Mouse (Mus musculus): Measurements from ENCODE around the gene Slc39a1.

The Slc39a1 gene

GRCm38 (mm10) chr3:90247960-90248745 lies at the start of gene Slc39a1:
Gene Slc39a1 (plus strand): TSS chr3:90248172.
- peak; percentile 95 for DNase-seq

- no peak for DNase-seq
These were observed 45.1 kb upstream of the Slc39a1 start for GRCm38 (mm10) chr3:90202884-90203283.

GRCm38 (mm10) chr3:90203619-90204018 lies 44.4 kb upstream of the Slc39a1 start:
- DNase-seq: no peak

- DNase-seq: no peak
These were observed 43.4 kb upstream of the Slc39a1 start for GRCm38 (mm10) chr3:90204582-90204981.

- no peak for DNase-seq
These were observed 39.3 kb upstream of the Slc39a1 start for GRCm38 (mm10) chr3:90208662-90209061.

GRCm38 (mm10) chr3:90209908-90210566 lies 37.9 kb upstream of the Slc39a1 start:
- no peak for DNase-seq

- DNase-seq: no peak
These were observed 36.2 kb upstream of the Slc39a1 start for GRCm38 (mm10) chr3:90211475-90212398.

- no peak for DNase-seq
These were observed 35.2 kb upstream of the Slc39a1 start for GRCm38 (mm10) chr3:90212723-90213122.

GRCm38 (mm10) chr3:90213377-90213866 lies 34.5 kb upstream of the Slc39a1 start, which contains the start of the genes Rps27 and Rab13:
Gene Rps27 (minus strand): TSS chr3:90213651.
Gene Rab13 (plus strand): TSS chr3:90213695.
- DNase-seq: peak; percentile 93

- no peak for DNase-seq
These were observed 33.9 kb upstream of the Slc39a1 start for GRCm38 (mm10) chr3:90213956-90214684.

- no peak for DNase-seq
These were observed 32.1 kb upstream of the Slc39a1 start for GRCm38 (mm10) chr3:90215825-90216380.

- peak; percentile 81 for DNase-seq
These were observed 27.9 kb upstream of the Slc39a1 start for GRCm38 (mm10) chr3:90220088-90220487.

GRCm38 (mm10) chr3:90220531-90220951 lies 27.4 kb upstream of the Slc39a1 start:
- no peak for DNase-seq

- no peak for DNase-seq
These were observed 26.8 kb upstream of the Slc39a1 start for GRCm38 (mm10) chr3:90221123-90221522.

- DNase-seq: no peak
These were observed 25.5 kb upstream of the Slc39a1 start for GRCm38 (mm10) chr3:90222455-90222854.

GRCm38 (mm10) chr3:90222941-90223340 lies 25.0 kb upstream of the Slc39a1 start:
- no peak for DNase-seq

- DNase-seq: no peak
These were observed 23.6 kb upstream of the Slc39a1 start for GRCm38 (mm10) chr3:90224331-90224730.

GRCm38 (mm10) chr3:90231075-90231474 lies 16.9 kb upstream of the Slc39a1 start:
- DNase-seq: no peak

GRCm38 (mm10) chr3:90231507-90232333 lies 16.3 kb upstream of the Slc39a1 start, which contains the start of gene Jtb:
Gene Jtb (plus strand): TSS chr3:90231597.
- DNase-seq: peak; percentile 93

GRCm38 (mm10) chr3:90241251-90241650 lies 6.7 kb upstream of the Slc39a1 start:
- DNase-seq: no peak
